Mouse (Mus musculus) testis, adult 2 months (tissue): Measurements from ENCODE around the gene Gmfg.

Experiments used
- CTCF ChIP-seq: fragments of 200-500 bp; IDR thresholded peaks from 2 replicates; pipeline ENCODE4 v1.5.1; 2012; ENCODE audit warnings: low read depth, mild to moderate bottlenecking, inconsistent platforms, low read length, moderate library complexity; ENCODE audit not compliant: control insufficient read depth, insufficient read depth, insufficient replicate concordance
- POLR2A ChIP-seq: fragments of 200-500 bp; IDR thresholded peaks from 2 replicates; pipeline ENCODE4 v1.6.1; 2012; ENCODE audit warnings: low read depth, mild to moderate bottlenecking, inconsistent platforms, low read length, moderate library complexity; ENCODE audit not compliant: control insufficient read depth

DNA sequence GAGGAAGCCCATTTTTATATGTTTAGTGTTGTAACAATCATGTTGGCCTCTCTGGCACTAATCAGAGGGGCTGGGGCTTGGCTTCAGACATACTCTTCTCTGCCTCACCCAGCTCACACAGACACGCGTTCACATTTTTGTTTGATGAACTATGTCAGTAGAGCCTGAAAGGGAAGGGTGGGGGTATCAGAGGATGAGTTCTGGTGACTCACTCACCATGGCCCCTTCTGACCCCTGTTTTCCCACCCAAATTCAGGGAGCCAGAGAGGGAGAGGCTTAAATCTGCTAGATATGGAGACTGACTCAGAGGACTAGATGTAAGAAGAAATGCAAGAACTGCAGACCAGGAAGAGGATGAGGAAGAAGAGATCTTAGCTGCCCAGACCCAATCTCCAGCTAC, 17.8 kb upstream of the Gmfg start:
- TF ChIP-seq POLR2A (no peak), CTCF (no peak)
